Mouse (Mus musculus) common myeloid progenitor, adult 5-6 weeks (primary cell): ENCODE results near the gene Polr1b. TPM values are rescaled to one million over a fixed set of nuclear protein-coding genes. Genes with fewer than 3 reads are reported as not detected.

Experiments
- ATAC-seq: replicated peaks from 2 replicates; pipeline ENCODE4 v1.8.0; 2016; ENCODE audit warnings: low read depth, mild to moderate bottlenecking, moderate TSS enrichment, inconsistent platforms; ENCODE audit not compliant: poor library complexity, severe bottlenecking
- total RNA-seq: library from RNA; stranded (forward); fragments of 200-1000, 187-1606 nt; gene quantifications from 2 replicates; pipeline ENCODE4 v1.2.3, GENCODE M21; 2017

Gene Polr1b
- total RNA-seq = 48.6 and 59.8 TPM in 2 replicates

DNA sequence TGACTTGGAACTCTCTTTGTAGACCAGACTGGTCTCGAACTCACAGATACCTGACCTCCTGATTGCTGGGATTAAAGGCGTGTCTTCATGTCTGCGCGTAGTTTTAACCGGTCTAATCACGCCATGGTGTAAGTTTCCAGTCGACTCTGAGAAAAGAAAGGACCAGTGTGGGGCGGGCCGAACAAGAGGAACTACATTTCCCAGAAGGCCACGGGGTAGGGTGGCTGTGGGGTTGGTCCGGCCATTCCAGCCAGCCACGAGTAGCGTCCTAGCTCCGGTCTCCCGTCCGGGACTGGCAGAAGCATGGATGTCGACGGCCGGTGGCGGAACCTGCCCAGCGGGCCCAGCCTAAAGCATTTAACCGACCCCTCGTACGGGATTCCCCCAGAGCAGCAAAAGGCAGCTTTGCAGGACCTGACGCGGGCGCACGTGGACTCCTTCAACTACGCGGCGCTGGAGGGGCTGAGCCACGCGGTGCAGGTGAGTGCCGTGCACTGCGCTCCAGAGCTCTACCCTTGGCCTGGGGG is at the start of gene Polr1b:
Polr1b (plus strand) TSS at position 212 of the 527 bp plus-strand sequence.
- peak; percentile 100 for ATAC-seq

GRCm38 (mm10) chr2:129052451-129052983 is 48.3 kb upstream of the Polr1b start:
- ATAC-seq = no peak

- no peak for ATAC-seq
These were observed 45.1 kb upstream of the Polr1b start for GRCm38 (mm10) chr2:129055741-129056140.

- ATAC-seq = peak; percentile 36; the same call in 1 of the 2 replicates
These were observed 44.2 kb upstream of the Polr1b start for GRCm38 (mm10) chr2:129056597-129056996.

- no peak for ATAC-seq
These were observed 43.5 kb upstream of the Polr1b start for GRCm38 (mm10) chr2:129057256-129057655.

DNA sequence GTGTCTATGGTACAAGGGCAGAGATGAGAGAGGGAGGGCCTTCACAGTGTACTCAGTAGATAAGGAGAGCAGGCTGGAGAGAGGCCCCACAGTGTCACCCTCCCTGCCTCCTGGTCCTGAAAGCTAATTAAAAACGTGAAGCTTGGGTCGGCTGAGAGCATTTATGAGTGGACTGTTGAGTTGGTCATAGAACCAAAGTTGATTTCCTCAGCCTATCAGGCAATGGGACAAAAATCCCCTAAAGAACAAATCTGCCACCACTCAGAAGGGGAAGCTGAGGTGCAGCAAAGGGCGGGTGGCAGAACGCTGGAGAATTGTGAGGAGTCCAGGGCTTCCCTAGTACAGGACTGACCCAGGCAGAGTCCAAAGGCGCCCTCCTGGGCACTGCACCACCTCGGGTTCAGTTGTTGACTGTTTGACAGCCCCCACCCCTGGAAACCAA is 42.9 kb upstream of the Polr1b start:
- ATAC-seq = no peak

GRCm38 (mm10) chr2:129061456-129062059 is 39.2 kb upstream of the Polr1b start:
- no peak for ATAC-seq

GRCm38 (mm10) chr2:129065437-129066282 is 35.1 kb upstream of the Polr1b start, which contains the start of gene Ttl:
Gene Ttl (plus strand): TSS chr2:129065942.
- peak; percentile 88 for ATAC-seq

DNA sequence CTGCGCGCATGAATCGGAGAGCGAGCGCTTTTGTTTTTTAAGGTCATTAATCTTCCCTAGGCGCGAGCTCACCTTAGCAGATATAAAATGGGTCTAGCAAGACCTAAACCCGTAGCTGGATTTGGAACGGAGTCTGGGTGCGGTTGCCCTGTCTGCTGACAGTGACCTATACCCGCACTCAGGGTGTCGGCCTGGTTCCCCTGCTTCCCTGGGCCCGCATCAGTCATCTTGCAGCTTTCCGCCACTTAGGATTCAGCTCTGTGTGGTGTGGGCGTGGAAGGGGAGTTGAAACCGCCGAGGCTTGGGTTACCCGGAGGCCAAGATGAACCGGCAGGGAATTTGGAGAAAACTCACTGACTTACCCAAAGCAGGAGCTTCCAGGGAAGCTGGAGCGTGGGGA is 34.5 kb upstream of the Polr1b start:
- peak; percentile 80 for ATAC-seq

GRCm38 (mm10) chr2:129070296-129070695 is 30.5 kb upstream of the Polr1b start:
- ATAC-seq = no peak

DNA sequence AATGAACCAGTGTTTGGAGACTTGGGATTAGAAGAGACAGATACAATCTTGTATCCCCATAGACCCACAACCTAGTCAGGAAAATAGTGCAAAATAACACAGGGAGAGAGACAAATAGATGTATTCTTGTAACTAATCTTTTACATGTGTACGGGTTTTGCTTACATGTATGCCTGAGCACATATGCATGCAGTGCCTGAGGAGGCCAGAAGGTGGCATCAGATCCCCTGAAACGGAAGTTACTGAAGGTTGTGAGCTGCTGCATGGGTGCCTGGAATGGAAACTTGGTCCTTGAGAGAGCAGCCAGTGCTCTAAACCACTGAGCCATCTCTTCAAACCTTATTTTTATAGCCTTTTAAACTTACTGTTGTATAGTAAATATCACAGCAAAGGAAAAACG is 22.5 kb upstream of the Polr1b start:
- ATAC-seq = no peak; the same call in 1 of the 2 replicates

DNA sequence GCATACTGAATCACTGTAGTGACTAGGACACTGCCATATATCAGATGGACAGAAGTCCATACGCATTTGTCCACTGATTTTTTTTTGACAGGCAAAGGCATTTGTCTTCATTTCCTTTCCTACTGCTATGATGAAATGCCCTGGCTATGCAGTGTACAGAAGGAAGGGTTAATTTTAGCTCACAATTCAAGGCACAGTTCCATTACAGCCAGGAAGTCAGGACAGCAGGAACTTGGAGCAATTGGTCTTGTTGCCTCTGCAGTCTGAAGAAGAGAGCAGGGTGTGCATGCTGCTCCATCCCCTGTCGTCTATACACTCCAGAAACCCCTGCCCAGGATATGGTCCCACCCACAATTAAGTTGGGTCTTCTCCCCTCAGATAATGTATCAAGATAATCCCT is 21.6 kb upstream of the Polr1b start:
- no peak for ATAC-seq

DNA sequence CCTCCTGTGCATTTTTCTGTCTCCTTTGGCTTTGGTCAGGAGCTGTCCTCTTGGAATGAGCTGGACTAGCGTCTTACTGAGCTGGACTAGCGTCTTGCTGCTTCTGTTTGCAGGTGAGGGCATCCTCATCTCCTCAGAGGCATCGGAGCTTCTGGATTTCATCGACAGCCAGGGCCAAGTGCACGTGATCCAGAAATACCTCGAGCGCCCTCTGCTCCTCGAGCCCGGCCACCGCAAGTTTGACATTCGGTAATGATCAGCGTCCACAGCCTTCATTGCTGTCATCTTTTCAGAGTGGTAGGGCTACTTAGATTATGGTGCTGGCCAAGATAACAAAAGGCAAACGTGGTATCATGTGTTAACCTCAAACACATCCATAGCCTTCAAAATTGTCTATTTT is 19.7 kb upstream of the Polr1b start:
- ATAC-seq = no peak

DNA sequence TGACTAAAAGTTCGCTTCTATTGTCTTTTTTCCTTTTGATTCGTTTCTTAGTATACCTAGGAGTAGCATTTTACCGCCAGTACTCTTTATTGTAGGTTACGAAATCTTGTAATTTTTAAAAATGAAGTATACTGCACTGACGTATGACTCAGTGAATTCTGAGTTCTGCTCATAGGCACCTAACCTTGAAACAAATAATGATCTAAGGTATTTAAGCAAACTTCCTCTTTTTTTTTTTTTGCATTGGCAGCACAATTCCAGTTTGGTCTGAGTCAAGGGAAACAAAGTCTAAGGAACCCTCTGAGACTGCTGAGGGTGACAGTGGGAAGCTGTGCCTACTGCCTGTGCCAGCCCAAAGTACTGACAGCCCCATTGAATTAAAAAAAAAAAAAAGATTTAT is 17.3 kb upstream of the Polr1b start:
- ATAC-seq = no peak

DNA sequence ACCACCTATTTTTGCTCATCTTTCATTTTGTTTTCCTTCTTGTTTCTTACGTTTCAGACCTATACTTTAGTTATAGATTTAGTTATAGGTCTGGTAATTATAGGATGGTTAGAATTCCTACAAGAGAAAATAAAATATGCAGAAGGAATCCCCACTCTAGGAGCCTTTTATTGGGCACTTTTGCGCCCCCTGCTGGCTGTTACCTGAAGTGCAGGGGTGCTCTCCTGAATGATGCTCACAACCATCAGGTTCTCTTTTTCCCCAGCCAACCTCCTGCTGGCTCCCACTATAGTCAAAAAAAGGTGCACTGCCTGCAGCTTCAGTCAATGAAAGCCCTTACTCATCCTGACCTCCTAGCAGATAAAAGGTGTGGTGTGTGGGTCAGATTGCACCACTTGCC is 15.8 kb upstream of the Polr1b start:
- no peak for ATAC-seq

- ATAC-seq = no peak
These were observed 13.3 kb upstream of the Polr1b start for GRCm38 (mm10) chr2:129087520-129087919.

- no peak for ATAC-seq
These were observed 10.4 kb upstream of the Polr1b start for GRCm38 (mm10) chr2:129090370-129090769.

GRCm38 (mm10) chr2:129092810-129093209 is 8.0 kb upstream of the Polr1b start:
- no peak for ATAC-seq

GRCm38 (mm10) chr2:129093926-129094724 is 6.7 kb upstream of the Polr1b start:
- ATAC-seq = no peak

DNA sequence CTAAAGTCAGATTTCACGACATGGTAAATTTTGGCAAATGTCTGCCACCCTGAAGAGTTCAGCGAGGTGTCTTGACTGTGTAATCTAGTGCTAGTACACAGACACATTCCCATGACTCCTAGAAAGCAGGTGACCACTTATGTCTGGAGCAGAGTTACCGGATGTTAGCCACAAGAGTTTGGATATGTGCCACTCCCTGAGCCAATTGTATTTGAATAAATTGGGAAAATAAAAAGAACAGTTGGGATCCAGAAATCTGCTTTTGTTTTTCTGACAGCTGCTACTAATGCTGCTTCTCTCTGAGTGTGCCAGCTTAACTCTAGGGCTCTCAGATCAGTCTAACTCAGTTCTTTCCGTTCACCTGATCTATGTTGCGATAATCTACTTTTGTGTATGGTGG is 12.1 kb downstream of the Polr1b start:
- no peak for ATAC-seq
